Mouse (Mus musculus): ENCODE data around the gene Sdccag8.

The Sdccag8 gene

GRCm38 (mm10) chr1:177012774-177013173, 198.3 kb downstream of the Sdccag8 start:
- DNase-seq (ENCODE audit: low spot score), result peak; percentile 37

- DNase-seq (ENCODE audit: low spot score), result no peak
Observed at GRCm38 (mm10) chr1:177013313-177013712, 198.9 kb downstream of the Sdccag8 start.

- DNase-seq (ENCODE audit: low spot score), result peak; percentile 96
Observed at GRCm38 (mm10) chr1:177013776-177014175, 199.3 kb downstream of the Sdccag8 start.

- peak; percentile 64 for DNase-seq (ENCODE audit: low spot score)
Observed at GRCm38 (mm10) chr1:177014346-177014745, 199.9 kb downstream of the Sdccag8 start.

GRCm38 (mm10) chr1:177014921-177015439, 200.5 kb downstream of the Sdccag8 start:
- DNase-seq (ENCODE audit: low spot score), result peak; percentile 70

- DNase-seq (ENCODE audit: low spot score), result no peak
Observed at GRCm38 (mm10) chr1:177015917-177016316, 201.5 kb downstream of the Sdccag8 start.

- DNase-seq (ENCODE audit: low spot score), result no peak
Observed at GRCm38 (mm10) chr1:177016729-177017128, 202.3 kb downstream of the Sdccag8 start.

GRCm38 (mm10) chr1:177018750-177019149, 204.3 kb downstream of the Sdccag8 start:
- DNase-seq (ENCODE audit: low spot score), result no peak

GRCm38 (mm10) chr1:177019668-177020067, 205.2 kb downstream of the Sdccag8 start:
- no peak for DNase-seq (ENCODE audit: low spot score)

- DNase-seq (ENCODE audit: low spot score), result no peak
Observed at GRCm38 (mm10) chr1:177022751-177023150, 208.3 kb downstream of the Sdccag8 start.

- DNase-seq (ENCODE audit: low spot score), result no peak
Observed at GRCm38 (mm10) chr1:177027706-177028105, 213.2 kb downstream of the Sdccag8 start.

- DNase-seq (ENCODE audit: low spot score), result no peak
Observed at GRCm38 (mm10) chr1:177029032-177029431, 214.6 kb downstream of the Sdccag8 start.

GRCm38 (mm10) chr1:177030669-177031068, 216.2 kb downstream of the Sdccag8 start:
- DNase-seq (ENCODE audit: low spot score), result peak; percentile 33

GRCm38 (mm10) chr1:177031196-177031595, 216.7 kb downstream of the Sdccag8 start:
- DNase-seq (ENCODE audit: low spot score), result no peak

GRCm38 (mm10) chr1:177032233-177032632, 217.8 kb downstream of the Sdccag8 start:
- no peak for DNase-seq (ENCODE audit: low spot score)

- no peak for DNase-seq (ENCODE audit: low spot score)
Observed at GRCm38 (mm10) chr1:177035460-177035859, 221.0 kb downstream of the Sdccag8 start.

- DNase-seq (ENCODE audit: low spot score), result no peak
Observed at GRCm38 (mm10) chr1:177038383-177038782, 223.9 kb downstream of the Sdccag8 start.

GRCm38 (mm10) chr1:177039093-177039674, 224.7 kb downstream of the Sdccag8 start:
- no peak for DNase-seq (ENCODE audit: low spot score)

- no peak for DNase-seq (ENCODE audit: low spot score)
Observed at GRCm38 (mm10) chr1:177040058-177040457, 225.6 kb downstream of the Sdccag8 start.

GRCm38 (mm10) chr1:177045885-177046284, 231.4 kb downstream of the Sdccag8 start:
- peak; percentile 98 for DNase-seq (ENCODE audit: low spot score)

- no peak for DNase-seq (ENCODE audit: low spot score)
Observed at GRCm38 (mm10) chr1:177046963-177047362, 232.5 kb downstream of the Sdccag8 start.

- DNase-seq (ENCODE audit: low spot score), result peak; percentile 44
Observed at GRCm38 (mm10) chr1:177048773-177049172, 234.3 kb downstream of the Sdccag8 start.

GRCm38 (mm10) chr1:177051366-177051963, 237.0 kb downstream of the Sdccag8 start:
- DNase-seq (ENCODE audit: low spot score), result no peak

GRCm38 (mm10) chr1:177054891-177055290, 240.4 kb downstream of the Sdccag8 start:
- DNase-seq (ENCODE audit: low spot score), result no peak
